16 mouse cellular contexts compared by ENCODE assay signal in the genomic region with DNA sequence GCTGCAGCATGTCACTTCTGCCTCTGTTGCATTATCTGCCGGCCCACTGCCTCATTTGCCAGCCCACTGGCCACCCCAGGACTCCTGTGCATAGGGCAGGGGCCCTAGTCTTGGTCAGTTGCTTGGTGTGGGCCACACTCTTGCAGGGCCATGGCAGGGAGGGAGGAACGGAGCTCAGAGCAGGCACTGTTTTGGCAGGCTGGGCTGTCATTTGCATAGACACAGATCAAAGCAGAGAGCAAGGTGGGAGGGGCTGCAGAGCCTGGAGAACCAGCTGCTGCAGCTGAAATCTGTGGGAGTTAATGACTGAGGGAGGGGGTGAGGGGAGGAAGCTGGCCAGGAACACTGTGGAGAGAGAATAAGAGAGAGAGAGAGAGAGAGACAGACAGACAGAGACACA.
DNase-seq lines count a peak whose midpoint lies in the region; ATAC-seq and TF ChIP-seq lines count a peak whose summit lies in the region.
"Had no signal": no experiment of that assay in that cellular context is flagged by ENCODE, and none has a peak within 500 bp of the region (broad histone marks: within the 10 kb centered on the region; RNA-seq: fewer than 3 reads in every experiment).

No protein-coding gene starts in this region.

- no peak overlapping the region for H3K9ac ChIP-seq in lung, embryonic 14.5 days
- H3K9ac ChIP-seq in heart, adult 2 months (ENCODE audit: low read depth, low read length), result no peak overlapping the region
- H3K9ac ChIP-seq: heart, embryonic 12.5 days; stomach, embryonic 15.5 days had no signal

- no peak overlapping the region for H3K4me2 ChIP-seq in lung, embryonic 14.5 days
- H3K4me2 ChIP-seq: heart, embryonic 12.5 days; stomach, embryonic 15.5 days had no signal

- ATAC-seq in frontal cortex, adult (ENCODE audit: low TSS enrichment), result peak; percentile 65
- no peak; the same call in 1 of the 2 replicates for ATAC-seq in lung, embryonic 14.5 days (ENCODE audit: insufficient read depth)
- ATAC-seq in granulocyte monocyte progenitor cell, adult 5-6 weeks (replicated peaks; ENCODE audit: poor library complexity, severe bottlenecking), result no peak

- 42% methylated on average over 2 of the region's 2 CpGs for WGBS in lung, embryonic 14.5 days
- WGBS in lung, adult 2 months, result 60% methylated on average over 2 of the region's 2 CpGs
- 47% methylated on average over 2 of the region's 2 CpGs for WGBS in heart, adult 2 months

- no peaks in the 10 kb centered on the region for H3K27me3 ChIP-seq in lung, embryonic 14.5 days (ENCODE audit: insufficient read depth, low read length)
- no peaks in the 10 kb centered on the region for H3K27me3 ChIP-seq in heart, adult 2 months (ENCODE audit: control insufficient read depth, insufficient read depth, low read length)
- H3K27me3 ChIP-seq: heart, embryonic 12.5 days; stomach, embryonic 15.5 days had no signal

- no peaks in the 10 kb centered on the region for H3K79me2 ChIP-seq in heart, adult 2 months (replicated peaks; ENCODE audit: control insufficient read depth, insufficient read depth, low read length)

- TF ChIP-seq EP300 in heart, adult 2 months (IDR thresholded peaks at IDR 0.05; ENCODE audit: insufficient read depth, low read depth, low read length), result no peak

- no peaks in the 10 kb centered on the region for H3K36me3 ChIP-seq in lung, embryonic 14.5 days (ENCODE audit: insufficient read depth)
- no peaks in the 10 kb centered on the region for H3K36me3 ChIP-seq in heart, adult 2 months (ENCODE audit: control insufficient read depth, insufficient read depth, low read length)
- H3K36me3 ChIP-seq: embryonic facial prominence, embryonic 10.5 days; stomach, embryonic 15.5 days had no signal

- H3K4me3 ChIP-seq in lung, embryonic 14.5 days (ENCODE audit: low read depth, low read length), result no peak overlapping the region
- H3K4me3 ChIP-seq in lung, adult 2 months (replicated peaks; ENCODE audit: extremely low read depth, low read depth, low read length), result no peak overlapping the region
- H3K4me3 ChIP-seq in heart, adult 2 months, result no peak overlapping the region
- H3K4me3 ChIP-seq: embryonic facial prominence, embryonic 10.5 days; heart, embryonic 12.5 days; limb, embryonic 10.5 days; stomach, embryonic 15.5 days had no signal

- no peak overlapping the region for H3K27ac ChIP-seq in lung, embryonic 14.5 days (ENCODE audit: low read depth)
- no peak overlapping the region for H3K27ac ChIP-seq in heart, adult 2 months
- H3K27ac ChIP-seq: embryonic facial prominence, embryonic 10.5 days; limb, embryonic 10.5 days; stomach, embryonic 15.5 days had no signal

- H3K9me3 ChIP-seq in lung, embryonic 14.5 days (ENCODE audit: low read depth, low read length), result no peaks in the 10 kb centered on the region
- H3K9me3 ChIP-seq: stomach, embryonic 15.5 days had no signal

- no peak for TF ChIP-seq CTCF in lung, embryonic 14.5 days (IDR thresholded peaks at IDR 0.05; ENCODE audit: low read depth)
- no peak for TF ChIP-seq CTCF in lung, adult 2 months (IDR thresholded peaks at IDR 0.05; ENCODE audit: insufficient read depth, low read length)
- no peak for TF ChIP-seq CTCF in brain, embryonic 14.5 days (IDR thresholded peaks at IDR 0.05; ENCODE audit: borderline replicate concordance, extremely low read depth, insufficient read depth, insufficient read length)
- TF ChIP-seq CTCF in heart, adult 2 months (IDR thresholded peaks at IDR 0.05), result no peak

- DNase-seq in frontal cortex, postnatal 25 days (ENCODE audit: low spot score in 2 of 2), result no peak
- DNase-seq in lung, embryonic 14.5 days, result peak; percentile 31
- no peak for DNase-seq in lung, adult 2 months
- DNase-seq in A20 (ENCODE audit: low read depth, low spot score), result peak; percentile 33
- peak; percentile 58 for DNase-seq in brain, embryonic 14.5 days (ENCODE audit: low read depth)
- DNase-seq in heart, adult 2 months, result no peak
- DNase-seq: adrenal gland, postnatal 25 days; cerebellum, postnatal 25 days; gastrocnemius, postnatal 14 days; thymus, postnatal 14 days had no signal

- no peaks in the 10 kb centered on the region for H3K4me1 ChIP-seq in lung, embryonic 14.5 days (ENCODE audit: insufficient read depth)
- H3K4me1 ChIP-seq in lung, adult 2 months (ENCODE audit: control insufficient read depth, insufficient read depth, low read length), result no peaks in the 10 kb centered on the region
- no peaks in the 10 kb centered on the region for H3K4me1 ChIP-seq in heart, adult 2 months (ENCODE audit: control insufficient read depth, insufficient read depth, low read length)
- H3K4me1 ChIP-seq: embryonic facial prominence, embryonic 10.5 days; heart, embryonic 12.5 days; limb, embryonic 10.5 days; stomach, embryonic 15.5 days had no signal

- no peak for TF ChIP-seq POLR2A in lung, adult 2 months (IDR thresholded peaks at IDR 0.05; ENCODE audit: borderline replicate concordance, extremely low read depth, low read depth, low read length)
- no peak for TF ChIP-seq POLR2A in brain, embryonic 14.5 days (IDR thresholded peaks at IDR 0.05; ENCODE audit: borderline replicate concordance, extremely low read depth, insufficient read depth, insufficient read length, poor library complexity, severe bottlenecking)
- no peak for TF ChIP-seq POLR2A in heart, adult 2 months (IDR thresholded peaks at IDR 0.05; ENCODE audit: insufficient read depth, low read depth, low read length)

- intact Hi-C loops in heart, adult 2 months (cut with DNase I), result no loop called here

Comparison
In these comparisons a context has a peak if more than half of its experiments do, and no peak if none do; other contexts are left out.
1. DNase-seq: peak in lung, embryonic 14.5 days (single experiment), A20 (single experiment) and brain, embryonic 14.5 days (single experiment); none in frontal cortex, postnatal 25 days (0 of 2), lung, adult 2 months (single experiment) and heart, adult 2 months (0 of 2).